Mouse (Mus musculus): ENCODE measurements around the gene Pip4k2a.

GRCm38 (mm10) chr2:18813683-18814446 is 184.1 kb downstream of the Pip4k2a start:
- TF ChIP-seq TCF12 (IDR thresholded peaks at IDR 0.05; ENCODE audit: insufficient read depth, poor library complexity, severe bottlenecking) (no peak), POLR2A (IDR thresholded peaks at IDR 0.05; ENCODE audit: insufficient read length, low read depth) (no peak), POLR2AphosphoS2 (IDR thresholded peaks at IDR 0.05; ENCODE audit: insufficient read length, low read depth) (no peak), E2F4 (IDR thresholded peaks at IDR 0.05; ENCODE audit: insufficient read depth) (no peak)

Measured in myocyte (in vitro differentiated cells).